Mouse (Mus musculus) monocyte, adult 5-6 weeks (primary cell): ENCODE data around the gene Mettl21a. TPM values are rescaled to one million over a fixed set of nuclear protein-coding genes. Genes with fewer than 3 reads are reported as not detected.
"Not testable (repeated sequence)": the region's sequence is repeated elsewhere in the genome, so short reads cannot be mapped to it uniquely, and the experiment has no call there.

Experiments used
- ATAC-seq: fragments of 153-309, 156-312 bp; replicated peaks from 2 replicates; pipeline ENCODE4 v1.8.0; 2017; ENCODE audit warnings: mild to moderate bottlenecking; ENCODE audit not compliant: low TSS enrichment, insufficient number of reproducible peaks, severe bottlenecking, poor library complexity, low FRiP score
- total RNA-seq: library from RNA; stranded (forward); fragments of 200-1000, 200-491, 200-594 nt; gene quantifications from 3 replicates; pipeline ENCODE4 v1.2.3, GENCODE M21; 2017

The Mettl21a gene
- total RNA-seq, 1 experiment from 2014 or later = 15.6 TPM

DNA sequence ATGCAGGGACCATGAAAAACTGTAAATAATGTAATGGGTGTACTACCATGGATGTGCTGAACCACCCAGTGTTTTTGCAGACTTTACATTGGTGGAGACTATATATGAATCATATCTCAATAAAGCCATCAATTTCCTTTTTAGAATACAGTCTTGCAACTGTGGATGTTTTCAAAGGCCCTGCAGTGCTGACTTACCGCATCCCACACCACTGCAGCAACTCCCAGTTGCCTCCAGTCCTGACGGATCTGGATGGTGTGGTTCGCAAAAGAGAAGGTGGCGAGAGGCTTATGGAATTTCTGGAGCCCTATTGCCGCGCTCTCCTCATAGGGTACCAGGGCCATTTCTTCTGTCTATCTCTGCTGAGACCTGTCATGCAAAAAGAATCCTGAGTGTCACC, 966 bp downstream of the Mettl21a start:
- ATAC-seq = no peak

DNA sequence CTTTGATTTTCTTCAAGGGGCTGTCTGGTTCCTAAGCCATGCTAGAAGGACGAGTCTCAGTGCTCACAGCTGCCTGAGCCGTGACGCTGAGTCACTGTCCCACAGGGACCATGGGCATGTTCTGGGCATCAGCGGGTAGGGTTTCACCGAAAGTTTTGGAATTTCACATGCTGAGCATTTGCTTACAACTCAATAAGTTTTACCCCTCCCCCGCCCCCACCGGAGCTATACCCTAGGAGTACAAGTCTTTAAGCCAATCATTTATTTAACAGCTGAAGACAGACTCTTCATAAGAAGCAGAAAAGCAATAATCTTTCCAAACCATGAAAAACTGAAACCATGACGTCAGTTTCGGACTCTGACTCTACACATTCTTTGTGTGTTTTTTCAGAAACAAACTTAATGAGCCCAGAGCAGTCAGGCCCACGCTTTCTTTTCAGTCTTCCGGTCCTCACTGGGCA, 1.5 kb downstream of the Mettl21a start:
- no peak for ATAC-seq

DNA sequence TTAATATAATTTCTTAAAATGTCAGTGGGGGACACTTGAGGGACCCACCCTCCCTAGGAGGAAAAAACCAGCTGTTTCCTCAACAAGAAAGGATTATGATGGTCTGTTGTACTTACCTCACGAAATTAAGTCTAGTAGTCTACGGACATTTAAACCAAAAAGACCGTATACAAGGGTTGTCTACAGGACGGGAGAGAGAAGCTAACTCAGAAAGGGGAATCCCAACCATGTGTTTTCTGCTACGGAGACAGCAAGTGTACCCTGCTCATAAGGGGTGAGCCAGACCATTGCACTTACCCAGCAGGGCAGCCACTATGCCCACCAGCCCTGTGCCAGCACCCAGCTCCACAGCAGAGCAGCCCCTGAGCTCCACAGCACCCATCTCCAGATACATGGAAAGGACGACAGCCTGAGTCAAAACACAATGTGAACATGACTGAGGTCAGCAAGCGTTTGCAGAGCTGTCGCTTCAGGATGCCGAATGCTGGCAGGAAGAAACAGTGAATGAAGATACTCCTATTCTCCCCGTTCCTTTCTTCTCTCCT, 2.2 kb downstream of the Mettl21a start:
- ATAC-seq = no peak

DNA sequence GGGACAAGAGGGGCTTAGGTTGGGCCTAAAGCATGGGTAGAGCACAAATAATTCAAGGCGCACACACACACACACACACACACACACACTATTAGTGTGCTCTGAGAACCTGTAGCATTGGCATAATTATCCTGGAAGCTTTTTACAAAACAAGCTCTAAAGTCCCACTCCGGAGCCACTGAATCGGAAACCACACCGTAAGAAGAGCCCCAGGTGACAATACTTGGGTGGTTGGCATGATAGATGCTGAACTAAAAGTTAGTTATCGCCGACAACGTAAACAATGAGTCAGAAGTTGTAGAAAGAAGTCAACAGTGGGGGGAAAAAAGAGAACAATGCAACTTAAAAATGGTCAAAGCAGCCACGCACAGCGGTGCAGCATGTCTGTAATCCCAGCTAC, 2.7 kb downstream of the Mettl21a start:
- no peak for ATAC-seq

DNA sequence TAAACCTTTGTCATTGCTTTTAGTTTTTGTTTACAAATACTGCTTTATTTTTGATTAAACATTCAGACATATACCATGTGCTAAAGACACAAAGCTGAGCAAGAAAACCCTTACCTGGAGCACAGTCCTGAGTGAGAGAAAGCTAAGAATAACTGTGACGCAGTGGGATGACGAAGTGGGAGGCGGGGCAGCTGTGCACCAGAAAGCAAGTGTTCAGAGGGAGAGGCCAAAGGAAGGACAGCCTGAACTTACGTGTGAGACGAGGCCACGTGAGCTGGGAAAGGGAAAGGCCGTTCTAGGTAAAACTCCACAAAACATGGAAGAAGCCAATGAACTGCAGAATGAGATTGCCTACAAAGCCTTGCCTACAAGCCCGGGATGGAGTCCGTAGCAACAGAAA, 7.1 kb downstream of the Mettl21a start:
- ATAC-seq = no peak

DNA sequence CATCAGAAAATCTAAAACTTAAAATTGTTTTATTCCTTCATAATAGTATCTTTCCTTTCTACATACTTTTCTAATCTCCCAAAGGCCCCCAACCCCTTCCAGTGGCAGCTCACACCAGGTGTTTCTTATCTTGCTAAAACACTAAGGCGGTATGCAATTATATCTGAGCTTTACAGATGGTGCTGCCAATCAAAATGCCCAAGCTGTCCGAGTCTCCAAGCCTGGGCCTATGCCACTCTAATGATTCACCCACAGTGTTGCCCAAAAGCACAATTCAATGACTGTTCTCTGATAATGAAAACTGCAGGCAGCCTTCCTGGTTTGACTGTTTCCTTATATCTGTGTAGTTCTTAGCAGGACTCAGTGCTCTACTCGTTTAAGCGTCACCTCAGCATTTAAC, 7.9 kb downstream of the Mettl21a start:
- ATAC-seq = no peak

DNA sequence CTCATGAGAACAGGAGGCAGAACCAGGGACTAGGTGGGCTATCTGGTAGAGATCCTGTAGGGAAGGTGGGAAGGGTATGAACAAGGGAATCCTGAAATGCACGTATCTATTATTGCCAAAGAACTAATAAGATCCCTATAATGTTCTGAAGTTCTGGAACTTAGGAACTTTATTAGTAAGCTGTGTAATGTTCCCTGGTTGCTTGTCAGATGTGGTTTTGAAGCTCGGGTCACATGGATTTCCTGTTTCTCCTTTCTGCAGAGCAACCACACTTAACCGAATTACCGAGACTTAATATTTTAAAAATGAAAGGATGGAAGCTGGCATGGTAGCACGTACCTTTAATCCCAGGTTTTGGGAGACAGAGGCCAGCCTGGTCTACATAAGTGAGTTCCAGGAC, 13.7 kb downstream of the Mettl21a start:
- ATAC-seq = no peak

DNA sequence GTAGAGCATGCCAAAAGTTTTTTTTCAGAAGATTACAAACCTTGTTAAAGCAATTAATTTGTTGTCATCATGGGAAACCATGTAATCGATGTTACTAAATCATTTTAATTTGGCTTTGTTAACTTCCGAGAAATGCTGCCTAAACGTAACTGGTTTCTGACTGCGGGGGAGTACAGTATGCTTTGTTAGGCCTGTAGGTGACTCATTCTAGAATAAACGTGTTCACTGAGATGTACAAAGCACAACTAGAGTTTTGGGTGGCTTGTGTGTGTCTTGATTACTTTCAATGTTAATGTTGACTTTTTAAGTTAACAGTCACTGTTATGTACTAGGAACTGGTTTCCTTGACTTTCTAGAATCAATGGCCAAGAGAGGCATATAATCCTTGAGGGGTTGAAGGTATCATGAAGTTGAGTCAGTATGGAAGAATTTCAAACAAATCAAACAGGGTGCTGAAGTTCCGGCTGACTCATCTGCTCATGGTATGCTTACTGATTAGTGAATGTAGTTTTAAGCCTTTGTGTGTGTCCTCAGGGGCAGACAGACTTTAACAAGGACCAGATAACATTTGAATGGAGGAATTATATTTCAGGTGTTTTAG, 15.7 kb downstream of the Mettl21a start:
- no peak for ATAC-seq

DNA sequence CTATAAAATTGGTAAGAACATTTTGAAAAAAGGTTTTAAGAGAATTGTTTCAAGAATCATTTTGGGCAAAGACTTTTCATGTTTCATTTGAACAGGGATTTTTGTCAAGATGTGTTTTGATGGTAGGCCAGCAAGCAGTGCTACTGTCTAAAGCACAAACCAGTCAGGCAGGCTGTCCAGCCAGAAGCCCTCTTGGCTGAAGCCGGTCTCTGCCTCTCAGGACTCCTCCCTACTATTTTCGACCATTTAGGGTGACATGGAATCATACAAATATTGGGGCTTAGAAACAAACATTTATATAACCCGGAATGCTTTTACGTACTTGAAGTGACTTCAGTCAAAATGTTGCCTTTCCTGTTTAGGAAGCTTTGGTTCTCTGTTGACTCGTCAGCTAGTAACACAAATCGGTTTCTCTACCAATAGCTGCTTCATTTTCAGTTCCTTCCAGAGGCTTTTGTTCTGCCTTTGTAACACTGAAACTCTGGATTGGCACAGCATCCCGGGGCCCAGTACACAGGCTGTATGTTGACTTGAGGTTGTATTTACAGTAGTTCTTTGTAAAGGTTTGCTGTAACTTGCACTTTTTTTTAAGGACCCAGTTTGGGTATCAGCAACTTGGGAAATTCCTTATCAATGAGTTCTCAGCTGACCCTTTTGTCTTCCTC, 16.5 kb downstream of the Mettl21a start:
- ATAC-seq = no peak

DNA sequence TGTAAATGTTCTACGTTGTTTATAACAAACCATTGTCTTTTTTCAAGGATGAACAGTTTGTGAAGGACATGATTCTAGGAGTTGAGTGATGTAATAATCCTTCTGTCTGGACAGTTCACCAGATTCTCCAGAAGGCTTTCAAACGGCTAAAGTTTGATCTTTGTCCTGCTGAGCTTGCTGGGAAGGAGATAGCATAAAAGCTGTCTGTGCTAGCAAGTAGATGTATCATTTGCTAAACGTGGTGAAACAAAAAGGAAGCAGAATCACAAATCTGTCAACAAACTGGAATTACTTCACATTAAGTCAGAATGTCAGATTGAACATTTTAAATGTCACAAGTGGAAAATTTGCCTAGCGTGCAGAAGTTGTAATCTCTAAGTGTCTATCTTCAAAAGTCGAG, 18.1 kb downstream of the Mettl21a start:
- no peak for ATAC-seq

DNA sequence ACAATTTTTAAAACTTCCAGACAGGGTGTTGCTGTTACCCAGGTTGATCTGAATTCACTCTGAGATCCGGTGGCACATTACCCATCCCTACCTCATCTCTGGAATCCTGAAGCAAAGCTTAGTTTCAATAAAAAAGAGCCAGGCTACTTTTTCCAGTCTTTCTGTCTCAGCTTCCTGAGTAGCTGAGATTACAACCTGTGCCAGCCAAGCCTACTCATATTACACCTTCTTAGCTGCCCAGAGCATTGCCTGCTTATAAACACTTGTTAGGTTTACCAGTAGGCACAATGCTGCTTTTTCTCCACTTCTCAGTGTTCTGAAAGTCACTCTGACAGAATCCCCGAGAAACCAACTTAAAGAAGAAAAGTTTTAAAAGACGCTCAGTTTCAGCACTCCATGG, 38.2 kb downstream of the Mettl21a start:
- ATAC-seq = no peak

DNA sequence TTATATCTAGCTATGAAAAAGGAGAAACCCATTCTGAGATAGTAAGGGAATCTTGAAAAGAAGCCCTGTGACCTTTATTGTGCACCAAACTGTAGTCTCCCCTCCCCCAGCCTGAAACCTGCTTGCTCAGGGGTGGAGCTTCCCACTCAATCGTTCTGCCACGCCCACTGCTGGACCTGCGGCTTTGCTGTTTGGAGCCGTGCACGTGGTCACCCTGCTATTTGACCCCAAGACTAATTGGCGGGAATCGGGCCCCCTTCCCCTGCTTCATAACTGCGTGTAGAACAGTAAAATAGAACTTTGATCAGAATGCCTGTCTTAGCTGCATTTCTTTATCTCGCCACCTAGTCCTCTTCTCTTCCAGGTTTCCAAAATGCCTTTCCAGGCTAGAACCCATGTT, 39.1 kb downstream of the Mettl21a start:
- ATAC-seq = not testable (repeated sequence)

DNA sequence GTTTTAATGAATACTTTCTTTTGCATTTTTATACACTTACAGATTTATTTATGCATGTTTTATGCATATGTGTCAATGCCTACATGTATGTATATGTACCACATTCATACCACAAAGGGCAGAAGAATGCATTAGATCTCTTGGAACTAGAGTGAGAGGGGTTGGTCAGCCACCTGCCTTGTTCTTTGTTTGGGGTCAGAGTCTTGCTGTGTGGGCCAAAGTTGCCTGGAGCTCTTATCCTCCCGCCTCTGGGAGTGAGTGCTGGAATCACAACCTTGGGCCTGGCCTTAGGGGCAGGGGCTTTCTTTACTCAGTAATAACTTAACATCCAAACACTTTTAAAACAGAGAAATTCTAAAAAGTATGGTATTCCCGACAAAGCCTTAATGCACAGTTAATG, 40.3 kb downstream of the Mettl21a start:
- ATAC-seq = no peak

DNA sequence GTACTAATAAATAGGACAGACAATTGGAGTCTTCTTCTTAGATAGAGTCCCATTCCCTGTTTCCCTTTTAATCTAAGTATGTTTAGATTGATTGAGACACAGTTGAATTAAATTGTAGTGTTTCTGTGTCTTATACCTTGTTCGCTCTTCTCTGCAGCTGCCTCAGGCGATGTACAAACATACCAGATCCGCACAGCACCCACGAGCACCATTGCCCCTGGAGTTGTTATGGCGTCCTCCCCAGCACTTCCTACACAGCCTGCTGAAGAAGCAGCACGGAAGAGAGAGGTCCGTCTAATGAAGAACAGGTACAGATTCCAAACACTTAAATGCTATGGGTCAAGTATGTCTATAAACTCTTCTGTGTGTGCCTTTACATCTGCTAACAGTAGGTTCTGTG, 41.0 kb downstream of the Mettl21a start:
- ATAC-seq = no peak

DNA sequence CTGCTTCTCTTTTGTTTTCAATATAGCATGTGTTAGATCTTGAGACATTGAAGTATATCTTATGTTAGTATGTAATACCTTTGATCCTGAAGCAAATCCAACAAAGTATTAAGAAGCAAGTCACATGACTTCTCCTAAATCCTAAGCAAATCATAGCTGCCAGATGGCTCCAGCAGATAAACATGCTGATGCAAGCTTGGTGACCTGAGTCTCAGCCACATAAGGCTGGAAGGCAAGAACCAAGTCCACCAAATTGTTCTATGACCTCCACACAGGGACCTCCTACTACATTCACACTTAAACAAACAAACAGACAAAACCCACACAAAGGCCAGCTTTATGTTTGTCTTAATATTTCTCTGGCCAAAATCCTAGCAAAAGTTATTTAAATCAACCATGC, 48.8 kb downstream of the Mettl21a start:
- no peak for ATAC-seq

DNA sequence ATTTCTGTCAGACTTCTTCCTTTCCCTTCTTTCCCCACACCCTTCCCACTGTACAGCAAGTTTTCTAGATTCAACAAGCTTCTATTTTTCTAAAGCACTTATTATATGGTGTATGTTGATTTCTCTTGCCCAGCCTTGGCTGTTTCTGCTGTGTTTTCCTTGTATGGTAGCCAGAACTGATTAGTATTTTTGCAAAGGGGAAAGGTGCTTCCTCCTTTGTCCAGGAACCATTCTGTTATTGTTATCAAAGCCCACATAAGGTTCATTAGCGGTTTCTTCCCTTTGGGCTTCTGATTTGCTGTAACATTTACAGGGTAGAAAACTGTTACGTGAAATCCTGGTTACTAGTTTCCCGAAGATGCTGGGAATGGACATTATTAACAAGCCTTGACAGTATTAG, 56.9 kb downstream of the Mettl21a start:
- no peak for ATAC-seq

Other genes starting within 250 kb of the Mettl21a start
- gene Creb1, start 84.6 kb downstream of the Mettl21a start, total RNA-seq = 83.1 to 134 TPM (median 89.6 TPM) in 3 replicates
- 4.4 to 7.2 TPM (median 4.7 TPM) in 3 replicates for gene Ccnyl1, start 73.2 kb upstream of the Mettl21a start, total RNA-seq
- 4.8 to 20.0 TPM (median 6.9 TPM) in 3 replicates for gene Fzd5, start 120.5 kb upstream of the Mettl21a start, total RNA-seq